Mouse (Mus musculus): Measurements from ENCODE around the gene Ifi27. TPM values are rescaled to one million over a fixed set of nuclear protein-coding genes. Genes with fewer than 3 reads are reported as not detected.

The Ifi27 gene
- polyA plus RNA-seq, 2 experiments = 50.5 to 87.1 TPM

- Histone ChIP-seq H3K4me2 (replicated peaks; ENCODE audit: low read depth, low read length, severe bottlenecking) (no peak overlapping the region), H3K9ac (ENCODE audit: low read depth, low read length, severe bottlenecking) (no peak overlapping the region), H3K36me3 (ENCODE audit: control insufficient read depth, insufficient read depth, low read length) (peaks cover 92% of the 10 kb centered on the region), H3K9me3 (ENCODE audit: control insufficient read depth, low read length) (no peaks in the 10 kb centered on the region), H3K4me3 (replicated peaks; ENCODE audit: low read length) (no peak overlapping the region), H3K4me1 (ENCODE audit: control insufficient read depth, insufficient read depth, low read length) (no peaks in the 10 kb centered on the region), H3K27ac (replicated peaks; ENCODE audit: low read depth, low read length) (no peak overlapping the region), H3K27me3 (ENCODE audit: control insufficient read depth, insufficient read depth, low read length) (no peaks in the 10 kb centered on the region)
- TF ChIP-seq POLR2A (IDR thresholded peaks at IDR 0.05; ENCODE audit: borderline replicate concordance, extremely low read depth, insufficient read depth, insufficient read length) = no peak
- DNase-seq (ENCODE audit: low spot score) (no peak), ATAC-seq (ENCODE audit: low FRiP score, low read depth) (no peak)
- WGBS = 94% methylated on average over 9 of the region's 10 CpGs
These were observed 25.9 kb upstream of the Ifi27 start for GRCm38 (mm10) chr12:103408144-103408543.

DNA sequence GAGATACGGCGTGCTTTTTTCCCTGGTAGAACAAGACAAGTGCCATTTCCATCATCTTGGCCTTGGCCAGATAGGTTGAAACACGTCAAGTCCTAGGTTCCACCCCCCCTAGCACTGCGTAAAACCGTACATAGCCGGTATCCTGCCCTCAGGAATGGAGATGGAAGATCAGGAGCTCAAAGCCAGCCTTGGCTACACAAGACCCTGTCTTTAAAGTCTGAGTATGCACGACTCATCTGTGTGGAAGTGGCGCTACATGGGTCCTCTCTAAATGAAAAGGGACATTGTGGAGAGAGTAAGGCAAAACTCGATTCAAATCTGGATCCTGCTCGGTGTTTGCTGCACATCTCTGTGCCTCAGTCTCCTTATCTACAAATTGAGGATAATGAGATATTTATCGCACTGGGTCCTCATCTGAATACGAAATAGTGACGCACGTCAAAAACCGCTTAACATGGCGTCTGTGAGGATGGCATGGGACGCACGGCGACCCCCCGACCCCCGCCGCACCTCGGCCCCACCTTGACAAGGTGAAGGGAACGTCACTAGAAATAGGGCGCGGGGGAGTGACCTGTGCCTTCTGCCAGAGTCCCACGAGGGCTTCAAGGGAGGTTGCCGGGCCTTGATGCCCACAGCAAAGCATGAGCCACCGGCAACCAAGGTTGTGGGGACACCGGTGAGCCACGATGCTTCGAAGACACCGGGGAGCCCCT, 8.8 kb upstream of the Ifi27 start:
- WGBS = 9% methylated on average over 29 of the region's 33 CpGs

GRCm38 (mm10) chr12:103425729-103426470, 8.1 kb upstream of the Ifi27 start, which contains the start of gene Ddx24:
Ddx24 (minus strand) TSS chr12:103425830.
- peaks cover 9% of the 10 kb centered on the region for H3K36me3 ChIP-seq (ENCODE audit: control insufficient read depth, insufficient read depth, low read length)
- no peaks in the 10 kb centered on the region for H3K9me3 ChIP-seq (ENCODE audit: control insufficient read depth, low read length)
- WGBS = 4% methylated on average over 21 of the region's 33 CpGs
- H3K9ac ChIP-seq (ENCODE audit: low read depth, low read length, severe bottlenecking) = peak within 1 kb of the TSS; percentile 88
- DNase-seq (ENCODE audit: low spot score) = peak; percentile 99
- peak within 1 kb of the TSS; percentile 85 for H3K4me2 ChIP-seq (replicated peaks; ENCODE audit: low read depth, low read length, severe bottlenecking)
- TF ChIP-seq POLR2A (IDR thresholded peaks at IDR 0.05; ENCODE audit: borderline replicate concordance, extremely low read depth, insufficient read depth, insufficient read length) = peak; percentile 66; the same call in 1 of the 2 replicates
- H3K4me1 ChIP-seq (ENCODE audit: control insufficient read depth, insufficient read depth, low read length) = peaks cover 22% of the 10 kb centered on the region
- peak within 1 kb of the TSS; percentile 93 for H3K4me3 ChIP-seq (replicated peaks; ENCODE audit: low read length)
- peak; percentile 99 for ATAC-seq (ENCODE audit: low FRiP score, low read depth)
- no peak within 1 kb of the TSS for H3K27ac ChIP-seq (replicated peaks; ENCODE audit: low read depth, low read length)
- H3K27me3 ChIP-seq (ENCODE audit: control insufficient read depth, insufficient read depth, low read length) = no peaks in the 10 kb centered on the region

More for the DNA sequence above, 8.8 kb upstream of the Ifi27 start:
- Histone ChIP-seq H3K4me2 (replicated peaks; ENCODE audit: low read depth, low read length, severe bottlenecking) (peak overlapping the region; percentile 85), H3K9ac (ENCODE audit: low read depth, low read length, severe bottlenecking) (peak overlapping the region; percentile 88), H3K4me1 (ENCODE audit: control insufficient read depth, insufficient read depth, low read length) (peaks cover 22% of the 10 kb centered on the region), H3K36me3 (ENCODE audit: control insufficient read depth, insufficient read depth, low read length) (peaks cover 9% of the 10 kb centered on the region), H3K9me3 (ENCODE audit: control insufficient read depth, low read length) (no peaks in the 10 kb centered on the region), H3K4me3 (replicated peaks; ENCODE audit: low read length) (peak overlapping the region; percentile 93), H3K27ac (replicated peaks; ENCODE audit: low read depth, low read length) (no peak overlapping the region), H3K27me3 (ENCODE audit: control insufficient read depth, insufficient read depth, low read length) (no peaks in the 10 kb centered on the region)
- DNase-seq (ENCODE audit: low spot score) (no peak), ATAC-seq (ENCODE audit: low FRiP score, low read depth) (no peak)
- TF ChIP-seq POLR2A (IDR thresholded peaks at IDR 0.05; ENCODE audit: borderline replicate concordance, extremely low read depth, insufficient read depth, insufficient read length) = no peak

DNA sequence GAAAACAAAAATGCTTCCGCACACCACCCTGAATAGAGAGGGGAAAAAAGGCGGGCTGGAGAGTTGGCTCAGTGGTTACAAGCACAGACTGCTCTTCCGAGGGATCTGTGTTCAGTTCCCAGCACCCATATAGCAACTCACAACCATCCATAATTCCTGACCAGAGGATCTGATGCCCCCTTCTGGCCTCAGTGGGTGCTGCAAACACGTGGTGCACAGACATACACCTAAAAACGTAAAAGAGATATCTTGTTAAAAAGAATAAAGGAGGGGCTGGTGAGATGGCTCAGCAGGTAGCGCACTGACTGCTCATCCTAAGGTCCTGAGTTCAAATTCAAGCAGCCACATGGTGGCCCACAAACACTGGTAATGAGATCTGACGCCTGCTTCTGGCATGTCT, 7.3 kb upstream of the Ifi27 start:
- ATAC-seq (ENCODE audit: low FRiP score, low read depth) = no peak
- H3K4me3 ChIP-seq (replicated peaks; ENCODE audit: low read length) = no peak overlapping the region
- peaks cover 18% of the 10 kb centered on the region for H3K4me1 ChIP-seq (ENCODE audit: control insufficient read depth, insufficient read depth, low read length)
- H3K36me3 ChIP-seq (ENCODE audit: control insufficient read depth, insufficient read depth, low read length) = peaks cover 9% of the 10 kb centered on the region
- no peak overlapping the region for H3K4me2 ChIP-seq (replicated peaks; ENCODE audit: low read depth, low read length, severe bottlenecking)
- H3K27ac ChIP-seq (replicated peaks; ENCODE audit: low read depth, low read length) = no peak overlapping the region
- no peak for DNase-seq (ENCODE audit: low spot score)
- WGBS = 88% methylated on average over 7 of the region's 7 CpGs
- no peaks in the 10 kb centered on the region for H3K27me3 ChIP-seq (ENCODE audit: control insufficient read depth, insufficient read depth, low read length)
- no peaks in the 10 kb centered on the region for H3K9me3 ChIP-seq (ENCODE audit: control insufficient read depth, low read length)
- no peak overlapping the region for H3K9ac ChIP-seq (ENCODE audit: low read depth, low read length, severe bottlenecking)
- TF ChIP-seq POLR2A (IDR thresholded peaks at IDR 0.05; ENCODE audit: borderline replicate concordance, extremely low read depth, insufficient read depth, insufficient read length) = no peak

GRCm38 (mm10) chr12:103433430-103433829, 581 bp upstream of the Ifi27 start:
- TF ChIP-seq POLR2A (IDR thresholded peaks at IDR 0.05; ENCODE audit: borderline replicate concordance, extremely low read depth, insufficient read depth, insufficient read length) = no peak
- H3K9me3 ChIP-seq (ENCODE audit: control insufficient read depth, low read length) = no peaks in the 10 kb centered on the region
- no peak overlapping the region; the same call in 1 of the 2 replicates for H3K27ac ChIP-seq (replicated peaks; ENCODE audit: low read depth, low read length)
- no peak overlapping the region for H3K9ac ChIP-seq (ENCODE audit: low read depth, low read length, severe bottlenecking)
- H3K4me3 ChIP-seq (replicated peaks; ENCODE audit: low read length) = no peak overlapping the region
- H3K4me2 ChIP-seq (replicated peaks; ENCODE audit: low read depth, low read length, severe bottlenecking) = no peak overlapping the region
- no peak for ATAC-seq (ENCODE audit: low FRiP score, low read depth)
- 68% methylated on average over 2 of the region's 2 CpGs for WGBS
- DNase-seq (ENCODE audit: low spot score) = no peak
- H3K4me1 ChIP-seq (ENCODE audit: control insufficient read depth, insufficient read depth, low read length) = 0 out of 2 replicates have a peak, but pooled peaks cover 4% of the 10 kb centered on the region
- H3K36me3 ChIP-seq (ENCODE audit: control insufficient read depth, insufficient read depth, low read length) = no peaks in the 10 kb centered on the region
- H3K27me3 ChIP-seq (ENCODE audit: control insufficient read depth, insufficient read depth, low read length) = no peaks in the 10 kb centered on the region

Data from limb, embryonic 14.5 days (tissue).